Mouse (Mus musculus) lung, postnatal 0 days (tissue): ENCODE data around the gene Klhdc8a.
"Not testable (repeated sequence)": the region's sequence is repeated elsewhere in the genome, so short reads cannot be mapped to it uniquely, and the experiment has no call there.

ENCODE experiments used
- CTCF ChIP-seq: IDR thresholded peaks from 2 replicates; pipeline ENCODE4 v1.5.1; 2016; ENCODE audit warnings: antibody characterized with exemption, mild to moderate bottlenecking
- EP300 ChIP-seq: IDR thresholded peaks from 2 replicates; pipeline ENCODE4 v1.6.1; 2016; ENCODE audit warnings: antibody characterized with exemption, mild to moderate bottlenecking, control low read depth

DNA sequence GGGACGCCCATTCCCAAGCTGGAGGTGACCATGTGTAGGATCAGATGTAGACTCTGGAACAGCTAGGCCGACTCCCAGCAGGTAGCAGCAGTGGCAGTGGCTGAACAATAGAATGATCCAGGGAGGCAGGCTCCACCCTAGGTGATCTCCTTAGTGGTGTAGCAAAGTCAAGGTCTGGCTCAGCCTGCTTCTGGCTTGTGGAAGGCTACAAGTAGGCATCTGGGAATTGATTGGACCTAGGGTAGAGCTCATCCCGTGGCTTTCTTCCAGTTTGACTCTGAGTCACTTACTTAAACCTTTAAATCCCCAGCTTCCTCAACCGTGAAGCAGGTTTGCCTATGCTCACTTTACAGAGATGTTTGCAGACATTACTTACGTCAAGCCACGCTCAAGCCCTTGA is 17.8 kb upstream of the Klhdc8a start:
- TF ChIP-seq CTCF, EP300: not testable (repeated sequence)
